Mouse (Mus musculus): Measurements from ENCODE around the gene Catip. TPM values are rescaled to one million over a fixed set of nuclear protein-coding genes. Genes with fewer than 3 reads are reported as not detected.

The Catip gene
- polyA plus RNA-seq, 1 experiment from 2014 or later = 0.21 TPM

DNA sequence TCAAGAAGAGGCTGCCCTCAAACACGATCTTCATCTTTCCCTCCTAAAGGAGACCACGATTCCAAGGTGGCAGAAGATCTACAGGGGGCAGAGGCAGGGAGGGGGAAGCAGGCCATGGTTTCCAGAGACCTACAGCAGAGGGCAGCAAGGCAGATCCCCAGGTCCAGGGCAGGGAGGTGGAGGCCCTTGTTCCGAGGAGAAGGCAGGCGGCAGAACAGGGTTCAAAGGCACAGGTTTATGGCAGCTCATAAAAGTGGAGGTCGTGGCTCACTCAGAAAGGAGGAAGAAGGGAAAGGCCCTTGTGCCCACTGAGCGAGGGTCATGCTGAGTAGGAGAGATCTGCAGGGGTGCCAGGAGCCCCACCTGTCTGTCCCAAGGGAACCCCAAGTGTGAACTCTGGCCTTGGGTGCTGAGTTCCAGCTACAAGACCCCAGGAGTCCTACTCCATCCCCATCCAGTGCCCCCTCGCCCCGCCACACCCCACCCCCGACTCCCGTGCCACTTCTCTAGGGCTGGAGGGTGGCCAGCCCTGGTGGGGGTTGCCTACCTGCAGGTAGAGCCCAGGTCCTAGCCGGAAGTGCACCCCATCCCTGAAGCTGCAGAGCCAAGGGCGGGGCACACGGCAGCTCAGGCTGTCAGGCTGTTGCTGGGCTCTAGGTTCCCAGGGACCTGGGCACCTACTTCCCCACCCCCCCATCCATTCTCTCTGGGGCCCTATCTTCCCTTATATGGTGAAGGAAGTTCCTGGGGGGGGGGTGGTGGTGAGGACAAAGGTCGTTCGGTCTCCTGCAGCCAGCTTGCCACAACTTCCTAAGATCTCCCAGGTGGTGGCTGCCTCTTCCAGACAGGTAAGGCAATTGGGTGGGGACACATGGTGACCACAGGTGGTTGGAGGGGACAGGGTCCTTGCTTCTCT lies 46.9 kb downstream of the Catip start, which contains the start of gene Vil1:
TSS of gene Vil1 (plus strand) at position 788 of the 916 bp plus-strand sequence.
- H3K27me3 ChIP-seq (replicated peaks; ENCODE audit: control insufficient read depth, insufficient read depth, low read length) = no peaks in the 10 kb centered on the region
- 49% methylated on average over 15 of the region's 15 CpGs for WGBS
- H3K4me3 ChIP-seq (ENCODE audit: low read depth, low read length) = no peak within 1 kb of the TSS
- H3K27ac ChIP-seq (ENCODE audit: low read depth, low read length) = no peak within 1 kb of the TSS
- no peak within 1 kb of the TSS for H3K9ac ChIP-seq (ENCODE audit: low read depth, low read length)
- H3K9me3 ChIP-seq (ENCODE audit: control insufficient read depth, low read length) = no peaks in the 10 kb centered on the region
- H3K4me2 ChIP-seq = no peak within 1 kb of the TSS
- H3K36me3 ChIP-seq (ENCODE audit: control insufficient read depth, insufficient read depth, low read length) = no peaks in the 10 kb centered on the region
- no peak for DNase-seq (ENCODE audit: low spot score)
- no peak for ATAC-seq (replicated peaks; ENCODE audit: low FRiP score)
- H3K4me1 ChIP-seq (replicated peaks; ENCODE audit: control insufficient read depth, insufficient read depth, low read length) = peaks cover 5% of the 10 kb centered on the region; the same call in 1 of the 2 replicates

- WGBS = 52% methylated on average over 2 of the region's 2 CpGs
- no peak overlapping the region for H3K27ac ChIP-seq (ENCODE audit: low read depth, low read length)
- no peaks in the 10 kb centered on the region for H3K27me3 ChIP-seq (replicated peaks; ENCODE audit: control insufficient read depth, insufficient read depth, low read length)
- no peak overlapping the region for H3K4me2 ChIP-seq
- H3K9ac ChIP-seq (ENCODE audit: low read depth, low read length) = no peak overlapping the region
- DNase-seq (ENCODE audit: low spot score) = no peak
- no peak for ATAC-seq (replicated peaks; ENCODE audit: low FRiP score)
- no peak overlapping the region for H3K4me3 ChIP-seq (ENCODE audit: low read depth, low read length)
- no peaks in the 10 kb centered on the region for H3K36me3 ChIP-seq (ENCODE audit: control insufficient read depth, insufficient read depth, low read length)
- H3K4me1 ChIP-seq (replicated peaks; ENCODE audit: control insufficient read depth, insufficient read depth, low read length) = peaks cover 5% of the 10 kb centered on the region
- no peaks in the 10 kb centered on the region for H3K9me3 ChIP-seq (ENCODE audit: control insufficient read depth, low read length)
Observed at GRCm38 (mm10) chr1:74411753-74412325, 49.9 kb downstream of the Catip start.

DNA sequence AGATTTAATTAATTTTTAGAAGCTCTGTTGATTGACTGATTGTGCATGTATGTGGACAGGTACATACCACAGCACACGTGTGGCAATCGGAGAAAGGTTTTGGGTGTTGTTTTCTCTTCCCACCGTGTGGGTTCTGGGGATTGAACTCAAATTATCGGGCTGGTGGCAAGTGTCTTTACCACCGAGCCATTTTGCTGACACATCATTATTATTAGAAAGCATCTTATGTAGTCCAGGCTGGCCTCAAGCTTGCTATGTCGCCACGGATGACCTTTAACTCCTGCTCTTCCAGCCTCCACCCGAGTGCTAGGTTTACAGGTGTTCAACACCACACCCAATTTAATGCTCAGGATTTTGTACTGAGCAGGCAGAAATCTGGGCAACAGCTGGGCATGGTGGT lies 50.8 kb downstream of the Catip start:
- Histone ChIP-seq H3K27ac (ENCODE audit: low read depth, low read length) (no peak overlapping the region), H3K4me1 (replicated peaks; ENCODE audit: control insufficient read depth, insufficient read depth, low read length) (peaks cover 5% of the 10 kb centered on the region), H3K9me3 (ENCODE audit: control insufficient read depth, low read length) (no peaks in the 10 kb centered on the region), H3K4me3 (ENCODE audit: low read depth, low read length) (no peak overlapping the region), H3K36me3 (ENCODE audit: control insufficient read depth, insufficient read depth, low read length) (no peaks in the 10 kb centered on the region), H3K4me2 (no peak overlapping the region), H3K9ac (ENCODE audit: low read depth, low read length) (no peak overlapping the region), H3K27me3 (replicated peaks; ENCODE audit: control insufficient read depth, insufficient read depth, low read length) (no peaks in the 10 kb centered on the region)
- ATAC-seq (replicated peaks; ENCODE audit: low FRiP score) (no peak), DNase-seq (ENCODE audit: low spot score) (no peak)
- 79% methylated on average over 8 of the region's 8 CpGs for WGBS

DNA sequence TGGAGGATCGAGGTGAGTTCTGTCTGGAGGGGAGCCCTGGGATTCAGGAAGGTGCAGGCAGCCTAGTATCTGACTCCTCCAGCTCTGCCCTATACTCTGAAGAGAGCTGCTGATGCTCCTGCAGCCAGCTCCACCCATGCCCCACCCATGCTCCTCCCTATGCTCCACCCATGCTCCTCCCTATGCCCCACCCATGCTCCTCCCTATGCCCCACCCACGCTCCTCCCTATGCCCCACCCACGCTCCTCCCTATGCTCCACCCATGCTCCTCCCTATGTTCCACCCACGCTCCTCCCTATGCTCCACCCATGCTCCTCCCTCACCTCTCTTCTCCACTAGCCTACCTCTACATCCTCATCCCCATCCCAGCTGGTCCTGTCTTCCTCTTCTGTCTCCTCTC lies 53.2 kb downstream of the Catip start:
- WGBS = 32% methylated on average over 4 of the region's 4 CpGs
- no peaks in the 10 kb centered on the region for H3K36me3 ChIP-seq (ENCODE audit: control insufficient read depth, insufficient read depth, low read length)
- no peaks in the 10 kb centered on the region for H3K27me3 ChIP-seq (replicated peaks; ENCODE audit: control insufficient read depth, insufficient read depth, low read length)
- DNase-seq (ENCODE audit: low spot score) = peak; percentile 59
- H3K9me3 ChIP-seq (ENCODE audit: control insufficient read depth, low read length) = no peaks in the 10 kb centered on the region
- no peak overlapping the region for H3K27ac ChIP-seq (ENCODE audit: low read depth, low read length)
- H3K4me1 ChIP-seq (replicated peaks; ENCODE audit: control insufficient read depth, insufficient read depth, low read length) = peaks cover 3% of the 10 kb centered on the region; the same call in 1 of the 2 replicates
- no peak overlapping the region for H3K4me2 ChIP-seq
- ATAC-seq (replicated peaks; ENCODE audit: low FRiP score) = peak; percentile 76
- no peak overlapping the region for H3K4me3 ChIP-seq (ENCODE audit: low read depth, low read length)
- no peak overlapping the region for H3K9ac ChIP-seq (ENCODE audit: low read depth, low read length)

MicroRNAs within 50 kb of the gene (microRNA counts, 519-probe panel; counts per million panel counts)
- microRNA mmu-miR-26b = 5,063 counts per million, percentile 44 among the panel's probes with 10 or more counts

Small RNA genes lying within 50 kb of the gene (microRNA-seq; reads per million reads assigned to microRNA genes)
- gene Mir26b (ENCODE audit: borderline number of aligned reads) = 27,067 reads per million, percentile 99 among the genes with 10 or more reads in this experiment

Other genes with a start within 250 kb of the Catip start
- 19.4 and 20.4 TPM in 2 replicates for gene Tns1, start 237.7 kb upstream of the Catip start, polyA plus RNA-seq (2014; fragmentation: Nextera tagmentation; extraction: Ambion mirVana)
- 0.17 and 0.34 TPM in 2 replicates for gene Rufy4, start 236.6 kb upstream of the Catip start, polyA plus RNA-seq (2014; fragmentation: Nextera tagmentation; extraction: Ambion mirVana)
- gene Cxcr2, start 208.1 kb upstream of the Catip start, polyA plus RNA-seq (2014; fragmentation: Nextera tagmentation; extraction: Ambion mirVana) = 0.47 and 0.70 TPM in 2 replicates
- gene Cxcr1, start 167.5 kb upstream of the Catip start, polyA plus RNA-seq (2014; fragmentation: Nextera tagmentation; extraction: Ambion mirVana) = not detected in 2 replicates
- gene Arpc2, start 126.0 kb upstream of the Catip start, polyA plus RNA-seq (2014; fragmentation: Nextera tagmentation; extraction: Ambion mirVana) = 375 and 384 TPM in 2 replicates
- gene Gpbar1, start 83.6 kb upstream of the Catip start, polyA plus RNA-seq (2014; fragmentation: Nextera tagmentation; extraction: Ambion mirVana) = 2.8 and 3.2 TPM in 2 replicates
- 190 and 193 TPM in 2 replicates for gene Aamp, start 77.4 kb upstream of the Catip start, polyA plus RNA-seq (2014; fragmentation: Nextera tagmentation; extraction: Ambion mirVana)
- gene Pnkd, start 77.2 kb upstream of the Catip start, polyA plus RNA-seq (2014; fragmentation: Nextera tagmentation; extraction: Ambion mirVana) = 79.7 and 84.3 TPM in 2 replicates
- gene Tmbim1, start 56.5 kb upstream of the Catip start, polyA plus RNA-seq (2014; fragmentation: Nextera tagmentation; extraction: Ambion mirVana) = 21.7 and 22.9 TPM in 2 replicates
- gene Slc11a1, start 13.1 kb downstream of the Catip start, polyA plus RNA-seq (2014; fragmentation: Nextera tagmentation; extraction: Ambion mirVana) = 10.0 and 10.4 TPM in 2 replicates
- 65.2 and 71.1 TPM in 2 replicates for gene Ctdsp1, start 29.4 kb downstream of the Catip start, polyA plus RNA-seq (2014; fragmentation: Nextera tagmentation; extraction: Ambion mirVana)
- gene Vil1, start 47.3 kb downstream of the Catip start, polyA plus RNA-seq (2014; fragmentation: Nextera tagmentation; extraction: Ambion mirVana) = 0.88 and 0.94 TPM in 2 replicates
- 88.5 and 90.8 TPM in 2 replicates for gene Cnot9, start 143.9 kb downstream of the Catip start, polyA plus RNA-seq (2014; fragmentation: Nextera tagmentation; extraction: Ambion mirVana)
- gene Plcd4, start 180.8 kb downstream of the Catip start, polyA plus RNA-seq (2014; fragmentation: Nextera tagmentation; extraction: Ambion mirVana) = 0.10 TPM in 1 of 2 replicates, not detected in the other
- 28.8 and 32.3 TPM in 2 replicates for gene Usp37, start 182.2 kb downstream of the Catip start, polyA plus RNA-seq (2014; fragmentation: Nextera tagmentation; extraction: Ambion mirVana)
- 6.5 and 8.1 TPM in 2 replicates for gene Zfp142, start 226.1 kb downstream of the Catip start, polyA plus RNA-seq (2014; fragmentation: Nextera tagmentation; extraction: Ambion mirVana)
- 25.7 and 26.4 TPM in 2 replicates for gene Bcs1l, start 226.2 kb downstream of the Catip start, polyA plus RNA-seq (2014; fragmentation: Nextera tagmentation; extraction: Ambion mirVana)
- 6.0 and 8.1 TPM in 2 replicates for gene Rnf25, start 239.3 kb downstream of the Catip start, polyA plus RNA-seq (2014; fragmentation: Nextera tagmentation; extraction: Ambion mirVana)
- gene Stk36, start 239.3 kb downstream of the Catip start, polyA plus RNA-seq (2014; fragmentation: Nextera tagmentation; extraction: Ambion mirVana) = 3.0 and 3.2 TPM in 2 replicates